Mouse (Mus musculus): ENCODE measurements around the gene Leng8. TPM values are rescaled to one million over a fixed set of nuclear protein-coding genes. Genes with fewer than 3 reads are reported as not detected.
A peak's percentile ranks its signal among the peaks of the same experiment; 100 is the strongest.
"Not testable (repeated sequence)": the region's sequence is repeated elsewhere in the genome, so short reads cannot be mapped to it uniquely, and the experiment has no call there.

Leng8 gene
- polyA plus RNA-seq, 1 experiment = 21.2 TPM

- TF ChIP-seq TAL1 (IDR thresholded peaks at IDR 0.05; ENCODE audit: low read length) = no peak
- no peak for TF ChIP-seq GATA1 (IDR thresholded peaks at IDR 0.05; ENCODE audit: low read length)
- Histone ChIP-seq H3K4me1 (ENCODE audit: control insufficient read depth) (peaks cover 66% of the 10 kb centered on the region), H3K36me3 (ENCODE audit: control insufficient read depth) (peaks cover 43% of the 10 kb centered on the region)
Measured at GRCm38 (mm10) chr7:4149209-4150054, 12.6 kb downstream of the Leng8 start.

GRCm38 (mm10) chr7:4150059-4150541 lies 13.3 kb downstream of the Leng8 start, which contains the start of gene Leng9:
Leng9 (minus strand) TSS chr7:4150374.
- Histone ChIP-seq H3K9me3 (ENCODE audit: control insufficient read depth, low read length) (no peaks in the 10 kb centered on the region), H3K4me1 (ENCODE audit: control insufficient read depth) (peaks cover 66% of the 10 kb centered on the region), H3K27me3 (ENCODE audit: control insufficient read depth) (peaks cover 6% of the 10 kb centered on the region), H3K4me3 (replicated peaks) (peak within 1 kb of the TSS; percentile 86), H3K36me3 (ENCODE audit: control insufficient read depth) (peaks cover 36% of the 10 kb centered on the region)
- TF ChIP-seq GATA1 (IDR thresholded peaks at IDR 0.05; ENCODE audit: low read length) (no peak), TAL1 (IDR thresholded peaks at IDR 0.05; ENCODE audit: low read length) (no peak)

More at GRCm38 (mm10) chr7:4149209-4150054, 12.6 kb downstream of the Leng8 start:
- H3K4me3 ChIP-seq (replicated peaks) = peak overlapping the region; percentile 86
- no peaks in the 10 kb centered on the region for H3K9me3 ChIP-seq (ENCODE audit: control insufficient read depth, low read length)
- H3K27me3 ChIP-seq (ENCODE audit: control insufficient read depth) = peaks cover 6% of the 10 kb centered on the region

GRCm38 (mm10) chr7:4150811-4151221 lies 14.0 kb downstream of the Leng8 start:
- Histone ChIP-seq H3K27me3 (ENCODE audit: control insufficient read depth) (peaks cover 6% of the 10 kb centered on the region), H3K36me3 (ENCODE audit: control insufficient read depth) (peaks cover 29% of the 10 kb centered on the region), H3K4me1 (ENCODE audit: control insufficient read depth) (peaks cover 62% of the 10 kb centered on the region), H3K4me3 (replicated peaks) (peak overlapping the region; percentile 86), H3K9me3 (ENCODE audit: control insufficient read depth, low read length) (no peaks in the 10 kb centered on the region)
- TF ChIP-seq GATA1 (IDR thresholded peaks at IDR 0.05; ENCODE audit: low read length) = no peak
- no peak for TF ChIP-seq TAL1 (IDR thresholded peaks at IDR 0.05; ENCODE audit: low read length)

GRCm38 (mm10) chr7:4151241-4151640 lies 14.4 kb downstream of the Leng8 start:
- H3K4me1 ChIP-seq (ENCODE audit: control insufficient read depth) = peaks cover 58% of the 10 kb centered on the region
- TF ChIP-seq GATA1 (IDR thresholded peaks at IDR 0.05; ENCODE audit: low read length) = no peak
- no peak for TF ChIP-seq TAL1 (IDR thresholded peaks at IDR 0.05; ENCODE audit: low read length)

GRCm38 (mm10) chr7:4154356-4154755 lies 17.5 kb downstream of the Leng8 start:
- no peak for TF ChIP-seq TAL1 (IDR thresholded peaks at IDR 0.05; ENCODE audit: low read length)
- Histone ChIP-seq H3K27me3 (ENCODE audit: control insufficient read depth) (peaks cover 6% of the 10 kb centered on the region), H3K9me3 (ENCODE audit: control insufficient read depth, low read length) (no peaks in the 10 kb centered on the region), H3K4me1 (ENCODE audit: control insufficient read depth) (peaks cover 27% of the 10 kb centered on the region), H3K36me3 (ENCODE audit: control insufficient read depth) (no peaks in the 10 kb centered on the region), H3K4me3 (replicated peaks) (no peak overlapping the region)

More at GRCm38 (mm10) chr7:4151241-4151640, 14.4 kb downstream of the Leng8 start:
- H3K27me3 ChIP-seq (ENCODE audit: control insufficient read depth) = peaks cover 6% of the 10 kb centered on the region
- peak overlapping the region; percentile 86 for H3K4me3 ChIP-seq (replicated peaks)
- peaks cover 25% of the 10 kb centered on the region for H3K36me3 ChIP-seq (ENCODE audit: control insufficient read depth)
- H3K9me3 ChIP-seq (ENCODE audit: control insufficient read depth, low read length) = no peaks in the 10 kb centered on the region

GRCm38 (mm10) chr7:4154976-4155375 lies 18.1 kb downstream of the Leng8 start:
- TF ChIP-seq GATA1 (IDR thresholded peaks at IDR 0.05; ENCODE audit: low read length) = no peak
- Histone ChIP-seq H3K36me3 (ENCODE audit: control insufficient read depth) (no peaks in the 10 kb centered on the region), H3K27me3 (ENCODE audit: control insufficient read depth) (peaks cover 6% of the 10 kb centered on the region), H3K4me3 (replicated peaks) (no peak overlapping the region), H3K4me1 (ENCODE audit: control insufficient read depth) (peaks cover 21% of the 10 kb centered on the region), H3K9me3 (ENCODE audit: control insufficient read depth, low read length) (no peaks in the 10 kb centered on the region)

- H3K36me3 ChIP-seq (ENCODE audit: control insufficient read depth); H3K27me3 ChIP-seq (ENCODE audit: control insufficient read depth); H3K9me3 ChIP-seq (ENCODE audit: control insufficient read depth, low read length); H3K4me3 ChIP-seq (replicated peaks): not testable (repeated sequence)
- H3K4me1 ChIP-seq (ENCODE audit: control insufficient read depth) = peaks cover 13% of the 10 kb centered on the region
Measured at GRCm38 (mm10) chr7:4161596-4161995, 24.8 kb downstream of the Leng8 start.

GRCm38 (mm10) chr7:4163571-4164072 lies 26.8 kb downstream of the Leng8 start:
- Histone ChIP-seq H3K9me3 (ENCODE audit: control insufficient read depth, low read length) (no peaks in the 10 kb centered on the region), H3K36me3 (ENCODE audit: control insufficient read depth) (no peaks in the 10 kb centered on the region), H3K4me1 (ENCODE audit: control insufficient read depth) (peaks cover 13% of the 10 kb centered on the region), H3K4me3 (replicated peaks) (peak overlapping the region; percentile 46), H3K27me3 (ENCODE audit: control insufficient read depth) (no peaks in the 10 kb centered on the region)
- TF ChIP-seq GATA1 (IDR thresholded peaks at IDR 0.05; ENCODE audit: low read length) = no peak
- no peak for TF ChIP-seq TAL1 (IDR thresholded peaks at IDR 0.05; ENCODE audit: low read length)

- peak within 1 kb of the TSS; percentile 46 for H3K4me3 ChIP-seq (replicated peaks)
- peaks cover 13% of the 10 kb centered on the region for H3K4me1 ChIP-seq (ENCODE audit: control insufficient read depth)
- no peaks in the 10 kb centered on the region for H3K9me3 ChIP-seq (ENCODE audit: control insufficient read depth, low read length)
- TF ChIP-seq GATA1 (IDR thresholded peaks at IDR 0.05; ENCODE audit: low read length) (no peak), TAL1 (IDR thresholded peaks at IDR 0.05; ENCODE audit: low read length) (no peak)
- H3K27me3 ChIP-seq (ENCODE audit: control insufficient read depth) = no peaks in the 10 kb centered on the region
- no peaks in the 10 kb centered on the region for H3K36me3 ChIP-seq (ENCODE audit: control insufficient read depth)
Measured at GRCm38 (mm10) chr7:4164090-4164910, 27.5 kb downstream of the Leng8 start, which contains the start of gene Cdc42ep5. Cdc42ep5 (minus strand) TSS chr7:4164860.

All from erythroblast, embryonic 14.5 days (primary cell).